Mouse (Mus musculus) hindbrain, postnatal 0 days (tissue): Measurements from ENCODE around the gene Cox17. TPM values are rescaled to one million over a fixed set of nuclear protein-coding genes. Genes with fewer than 3 reads are reported as not detected.

Experiments used
- ATAC-seq: fragments of 200-750 bp; cut with Nextera tagmentation; 2 replicates; pipeline ENCODE4 v1.8.0; 2017; ENCODE audit warnings: mild to moderate bottlenecking, moderate TSS enrichment, moderate library complexity
- DNase-seq: peaks from one replicate; pipeline ENCODE4 v3.0.0-alpha.2; 2015; ENCODE audit warnings: low spot score
- H3K27ac ChIP-seq: fragments of 300-500 bp; sonication (generic); 2 replicates; pipeline ENCODE4 v1.5.1; 2014; ENCODE audit warnings: mild to moderate bottlenecking
- H3K27me3 ChIP-seq: fragments of 300-500 bp; sonication (generic); 2 replicates; pipeline ENCODE4 v1.6.1; 2014; ENCODE audit warnings: low read length, mixed read lengths; ENCODE audit not compliant: insufficient read depth
- H3K36me3 ChIP-seq: fragments of 300-500 bp; sonication (generic); 2 replicates; pipeline ENCODE4 v1.6.1; 2014; ENCODE audit warnings: low read length, mixed read lengths; ENCODE audit not compliant: insufficient read depth
- H3K4me1 ChIP-seq: fragments of 300-500 bp; sonication (generic); 2 replicates; pipeline ENCODE4 v1.6.1; 2014; ENCODE audit warnings: antibody characterized with exemption, low read length, mixed read lengths; ENCODE audit not compliant: insufficient read depth
- H3K4me2 ChIP-seq: fragments of 300-500 bp; sonication (generic); 2 replicates; pipeline ENCODE4 v1.6.1; 2014; ENCODE audit warnings: low read depth, mild to moderate bottlenecking, low read length, moderate library complexity, mixed read lengths
- H3K4me3 ChIP-seq: fragments of 300-500 bp; sonication (generic); 2 replicates; pipeline ENCODE4 v1.5.1; 2014; ENCODE audit warnings: low read length
- H3K9ac ChIP-seq: fragments of 300-500 bp; sonication (generic); replicated peaks from 2 replicates; pipeline ENCODE4 v1.6.1; 2014; ENCODE audit warnings: mild to moderate bottlenecking, low read length, moderate library complexity, mixed read lengths
- H3K9me3 ChIP-seq: fragments of 300-500 bp; sonication (generic); 2 replicates; pipeline ENCODE4 v1.6.1; 2016; ENCODE audit warnings: low read length, mixed read lengths
- CTCF ChIP-seq: IDR thresholded peaks from 2 replicates; pipeline ENCODE4 v1.5.1; 2016; ENCODE audit warnings: antibody characterized with exemption, control low read depth, low read depth
- WGBS: fragments of 180-500 bp; shearing (Covaris S2); extraction: QIAGEN DNeasy Blood & Tissue Kit; methylation state at CpG from one replicate; pipeline ENCODE4 v1.1.7; 2014; 5-methylcytosine and 5-hydroxymethylcytosine counted together
- polyA plus RNA-seq: library from polyadenylated mRNA; unstranded; fragments of >200 nt; fragmentation: Nextera tagmentation; extraction: Ambion mirVana; gene quantifications from 2 replicates; pipeline ENCODE4 v1.2.1, GENCODE M21; 2015
- total RNA-seq: library from RNA; depleted of rRNA; stranded (reverse); fragments of >200 nt; gene quantifications from 2 replicates; pipeline ENCODE4 v1.2.3, GENCODE M21; 2014

Gene Cox17
- total and polyA plus RNA-seq, 2 experiments from 2014 or later: 12.2 to 78.5 TPM

- WGBS: 86% methylated on average over 8 of the region's 8 CpGs
- no peak for TF ChIP-seq CTCF
These were observed 22.6 kb downstream of the Cox17 start for GRCm38 (mm10) chr16:38369431-38369830.

GRCm38 (mm10) chr16:38369992-38370484 lies 23.2 kb downstream of the Cox17 start:
- Histone ChIP-seq H3K9me3 (no peaks in the 10 kb centered on the region), H3K4me2 (no peak overlapping the region), H3K36me3 (no peaks in the 10 kb centered on the region), H3K4me1 (no peaks in the 10 kb centered on the region), H3K4me3 (no peak overlapping the region), H3K27me3 (no peaks in the 10 kb centered on the region), H3K27ac (no peak overlapping the region), H3K9ac (no peak overlapping the region)
- ATAC-seq: no peak
- DNase-seq: no peak
- TF ChIP-seq CTCF: no peak
- 82% methylated on average over 4 of the region's 4 CpGs for WGBS

More at GRCm38 (mm10) chr16:38369431-38369830, 22.6 kb downstream of the Cox17 start:
- H3K9ac ChIP-seq: no peak overlapping the region
- H3K4me2 ChIP-seq: no peak overlapping the region
- H3K4me3 ChIP-seq: no peak overlapping the region
- H3K9me3 ChIP-seq: no peaks in the 10 kb centered on the region
- no peak overlapping the region for H3K27ac ChIP-seq
- H3K36me3 ChIP-seq: no peaks in the 10 kb centered on the region
- DNase-seq: no peak
- no peak for ATAC-seq
- H3K4me1 ChIP-seq: no peaks in the 10 kb centered on the region
- H3K27me3 ChIP-seq: no peaks in the 10 kb centered on the region

- H3K9me3 ChIP-seq: no peaks in the 10 kb centered on the region
- H3K4me3 ChIP-seq: no peak overlapping the region
- H3K27ac ChIP-seq: no peak overlapping the region
- H3K27me3 ChIP-seq: no peaks in the 10 kb centered on the region
- TF ChIP-seq CTCF: no peak
- WGBS: 82% methylated on average over 8 of the region's 8 CpGs
- no peak overlapping the region for H3K9ac ChIP-seq
- DNase-seq (no peak), ATAC-seq (no peak)
- H3K4me1 ChIP-seq: no peaks in the 10 kb centered on the region
- no peaks in the 10 kb centered on the region for H3K36me3 ChIP-seq
- H3K4me2 ChIP-seq: no peak overlapping the region
These were observed 24.0 kb downstream of the Cox17 start for GRCm38 (mm10) chr16:38370633-38371374.

GRCm38 (mm10) chr16:38371705-38372296 lies 25.0 kb downstream of the Cox17 start:
- H3K27me3 ChIP-seq: no peaks in the 10 kb centered on the region
- TF ChIP-seq CTCF: no peak
- no peak for ATAC-seq
- no peak overlapping the region for H3K4me2 ChIP-seq
- 90% methylated on average over 15 of the region's 15 CpGs for WGBS
- no peaks in the 10 kb centered on the region for H3K36me3 ChIP-seq
- no peak overlapping the region for H3K27ac ChIP-seq
- no peak overlapping the region for H3K4me3 ChIP-seq
- DNase-seq: no peak
- H3K9ac ChIP-seq: no peak overlapping the region
- no peaks in the 10 kb centered on the region for H3K9me3 ChIP-seq
- H3K4me1 ChIP-seq: no peaks in the 10 kb centered on the region

- Histone ChIP-seq H3K4me3 (no peak overlapping the region), H3K4me1 (no peaks in the 10 kb centered on the region), H3K4me2 (no peak overlapping the region), H3K27me3 (no peaks in the 10 kb centered on the region), H3K9me3 (no peaks in the 10 kb centered on the region), H3K36me3 (no peaks in the 10 kb centered on the region), H3K27ac (no peak overlapping the region), H3K9ac (no peak overlapping the region)
- ATAC-seq (no peak), DNase-seq (no peak)
- 78% methylated on average over 4 of the region's 4 CpGs for WGBS
- TF ChIP-seq CTCF: no peak
These were observed 26.1 kb downstream of the Cox17 start for GRCm38 (mm10) chr16:38372876-38373275.

- no peak overlapping the region for H3K27ac ChIP-seq
- H3K9me3 ChIP-seq: no peaks in the 10 kb centered on the region
- WGBS: 78% methylated on average over 10 of the region's 10 CpGs
- no peak for TF ChIP-seq CTCF
- no peak overlapping the region for H3K4me3 ChIP-seq
- no peaks in the 10 kb centered on the region for H3K27me3 ChIP-seq
- H3K36me3 ChIP-seq: no peaks in the 10 kb centered on the region
- H3K4me2 ChIP-seq: no peak overlapping the region
- H3K9ac ChIP-seq: no peak overlapping the region
- DNase-seq (no peak), ATAC-seq (no peak)
- H3K4me1 ChIP-seq: no peaks in the 10 kb centered on the region
These were observed 26.6 kb downstream of the Cox17 start for GRCm38 (mm10) chr16:38373439-38373838.

GRCm38 (mm10) chr16:38373941-38374340 lies 27.1 kb downstream of the Cox17 start:
- no peak for TF ChIP-seq CTCF
- H3K9me3 ChIP-seq: no peaks in the 10 kb centered on the region
- no peaks in the 10 kb centered on the region for H3K27me3 ChIP-seq
- H3K36me3 ChIP-seq: no peaks in the 10 kb centered on the region
- no peak overlapping the region for H3K4me3 ChIP-seq
- ATAC-seq (no peak), DNase-seq (no peak)
- H3K27ac ChIP-seq: no peak overlapping the region
- no peak overlapping the region for H3K4me2 ChIP-seq
- H3K9ac ChIP-seq: no peak overlapping the region
- H3K4me1 ChIP-seq: no peaks in the 10 kb centered on the region
- WGBS: 83% methylated on average over 16 of the region's 16 CpGs
